Mouse (Mus musculus) thymus, postnatal 14 days (tissue): ENCODE data around the gene Pkmyt1.
"Not testable (repeated sequence)": the region's sequence is repeated elsewhere in the genome, so short reads cannot be mapped to it uniquely, and the experiment has no call there.

Experiments used
- DNase-seq: peaks from one replicate; pipeline ENCODE4 v3.0.0; 2021

Pkmyt1 gene

GRCm38 (mm10) chr17:23748631-23749391 lies 22.7 kb downstream of the Pkmyt1 start:
- DNase-seq = peak; percentile 75

- no peak for DNase-seq
Observed at GRCm38 (mm10) chr17:23749400-23750191, 23.5 kb downstream of the Pkmyt1 start.

- no peak for DNase-seq
Observed at GRCm38 (mm10) chr17:23755689-23756088, 29.6 kb downstream of the Pkmyt1 start.

GRCm38 (mm10) chr17:23757581-23757980 lies 31.4 kb downstream of the Pkmyt1 start:
- DNase-seq = no peak

- DNase-seq = no peak
Observed at GRCm38 (mm10) chr17:23758801-23759200, 32.7 kb downstream of the Pkmyt1 start.

GRCm38 (mm10) chr17:23760231-23760630 lies 34.1 kb downstream of the Pkmyt1 start:
- DNase-seq = no peak

- no peak for DNase-seq
Observed at GRCm38 (mm10) chr17:23761155-23761554, 35.0 kb downstream of the Pkmyt1 start.

GRCm38 (mm10) chr17:23762976-23763375 lies 36.8 kb downstream of the Pkmyt1 start:
- no peak for DNase-seq

GRCm38 (mm10) chr17:23770493-23770892 lies 44.4 kb downstream of the Pkmyt1 start:
- DNase-seq = no peak

GRCm38 (mm10) chr17:23770896-23771283 lies 44.8 kb downstream of the Pkmyt1 start:
- DNase-seq = no peak

GRCm38 (mm10) chr17:23771284-23772218 lies 45.4 kb downstream of the Pkmyt1 start, which contains the start of gene Flywch1:
Gene Flywch1 (minus strand): TSS chr17:23771602.
- DNase-seq = peak; percentile 98

GRCm38 (mm10) chr17:23772219-23772556 lies 46.1 kb downstream of the Pkmyt1 start:
- DNase-seq = not testable (repeated sequence)

GRCm38 (mm10) chr17:23773676-23774075 lies 47.5 kb downstream of the Pkmyt1 start:
- DNase-seq = no peak

- DNase-seq = peak; percentile 91
Observed at GRCm38 (mm10) chr17:23774090-23774489, 48.0 kb downstream of the Pkmyt1 start.

- DNase-seq = no peak
Observed at GRCm38 (mm10) chr17:23776216-23776615, 50.1 kb downstream of the Pkmyt1 start.

GRCm38 (mm10) chr17:23777141-23777540 lies 51.0 kb downstream of the Pkmyt1 start:
- DNase-seq = no peak

- no peak for DNase-seq
Observed at GRCm38 (mm10) chr17:23778447-23778846, 52.3 kb downstream of the Pkmyt1 start.

GRCm38 (mm10) chr17:23783352-23783751 lies 57.2 kb downstream of the Pkmyt1 start:
- no peak for DNase-seq

- DNase-seq = peak; percentile 80
Observed at GRCm38 (mm10) chr17:23785561-23786471, 59.7 kb downstream of the Pkmyt1 start, which contains the start of gene Flywch2. Gene Flywch2 (minus strand): TSS chr17:23786081.
